Mouse (Mus musculus) testis, adult 2 months (tissue): ENCODE measurements at regions not wholly inside any gene's neighbourhood (a gene's known extent, or its start where the extent isn't known, plus 50 kb on each side); places are given as distances from the start of the nearest gene placed in this dataset.

Source experiments
- CTCF ChIP-seq: fragments of 200-500 bp; IDR thresholded peaks from 2 replicates; pipeline ENCODE4 v1.5.1; 2012; ENCODE audit warnings: low read depth, mild to moderate bottlenecking, inconsistent platforms, low read length, moderate library complexity; ENCODE audit not compliant: control insufficient read depth, insufficient read depth, insufficient replicate concordance
- POLR2A ChIP-seq: fragments of 200-500 bp; IDR thresholded peaks from 2 replicates; pipeline ENCODE4 v1.6.1; 2012; ENCODE audit warnings: low read depth, mild to moderate bottlenecking, inconsistent platforms, low read length, moderate library complexity; ENCODE audit not compliant: control insufficient read depth

GRCm38 (mm10) chr15:13350321-13350720 is 176.8 kb upstream of the Cdh6 start:
- TF ChIP-seq CTCF: no peak
- no peak for TF ChIP-seq POLR2A
